Mouse (Mus musculus) liver, embryonic 14.5 days (tissue): ENCODE measurements at regions not wholly inside any gene's neighbourhood (a gene's known extent, or its start where the extent isn't known, plus 50 kb on each side); places are given as distances from the start of the nearest gene placed in this dataset.

Experiments
- CTCF ChIP-seq: IDR thresholded peaks from 2 replicates; pipeline ENCODE4 v1.5.1; 2016; ENCODE audit warnings: antibody characterized with exemption, low read depth, control low read depth
- EP300 ChIP-seq: IDR thresholded peaks from 2 replicates; pipeline ENCODE4 v1.6.1; 2016; ENCODE audit warnings: antibody characterized with exemption, low read depth

- no peak for TF ChIP-seq CTCF
- no peak for TF ChIP-seq EP300
Observed at GRCm38 (mm10) chr8:39759905-39760304, 915.0 kb upstream of the Adam24 start.
